Mouse (Mus musculus) embryo, embryonic 11.5 days (tissue): Measurements from ENCODE around the gene B3galnt2.
"Not testable (repeated sequence)": the region's sequence is repeated elsewhere in the genome, so short reads cannot be mapped to it uniquely, and the experiment has no call there.

Source experiments
- DNase-seq: peaks from one replicate; pipeline ENCODE4 v3.0.0-alpha.2; 2012; ENCODE audit warnings: low read depth, low spot score

Gene B3galnt2

DNA sequence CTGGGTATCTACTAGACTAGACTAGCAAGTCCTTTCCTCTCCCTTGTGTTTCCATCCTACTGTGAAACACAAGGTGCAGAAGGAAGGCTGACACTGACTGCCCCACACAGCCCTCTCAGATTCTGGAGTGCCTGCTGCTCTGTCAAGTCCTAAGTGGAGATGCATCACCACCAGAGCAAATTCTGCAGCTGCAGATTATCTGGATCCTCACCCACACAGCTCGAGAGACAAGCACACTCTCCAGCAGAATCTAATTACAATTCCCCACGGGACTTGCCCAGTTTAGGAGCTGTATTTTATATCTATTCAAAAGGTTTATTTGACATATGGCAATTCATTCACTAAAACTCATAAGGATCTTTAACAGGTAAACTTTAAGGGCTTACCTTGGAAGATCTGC, 51.8 kb downstream of the B3galnt2 start:
- DNase-seq: no peak

DNA sequence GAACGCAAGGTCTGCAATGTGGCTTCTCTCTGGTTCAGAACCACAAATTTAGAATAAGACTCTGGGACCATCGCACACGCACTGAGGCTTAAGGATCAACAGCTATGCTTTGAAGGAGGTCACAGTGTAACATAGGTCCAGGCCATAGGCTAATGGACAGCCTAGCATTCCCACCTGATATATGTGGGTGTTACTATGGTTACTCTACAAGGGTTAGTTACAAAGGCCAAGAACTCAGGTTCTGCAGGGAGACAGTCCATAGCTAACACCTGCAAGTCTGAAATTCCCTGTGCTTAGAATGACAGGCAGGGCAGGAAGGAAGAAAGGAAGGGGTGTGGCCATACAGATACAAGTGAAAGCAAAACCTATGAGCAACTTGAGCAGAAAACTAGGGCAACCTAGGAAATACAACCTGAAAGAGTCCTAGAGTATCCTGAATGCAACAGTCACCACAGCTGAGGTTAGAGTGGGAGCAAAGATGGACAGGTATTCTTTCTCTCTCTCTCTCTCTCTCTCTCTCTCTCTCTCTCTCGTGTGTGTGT, 57.3 kb downstream of the B3galnt2 start:
- no peak for DNase-seq

DNA sequence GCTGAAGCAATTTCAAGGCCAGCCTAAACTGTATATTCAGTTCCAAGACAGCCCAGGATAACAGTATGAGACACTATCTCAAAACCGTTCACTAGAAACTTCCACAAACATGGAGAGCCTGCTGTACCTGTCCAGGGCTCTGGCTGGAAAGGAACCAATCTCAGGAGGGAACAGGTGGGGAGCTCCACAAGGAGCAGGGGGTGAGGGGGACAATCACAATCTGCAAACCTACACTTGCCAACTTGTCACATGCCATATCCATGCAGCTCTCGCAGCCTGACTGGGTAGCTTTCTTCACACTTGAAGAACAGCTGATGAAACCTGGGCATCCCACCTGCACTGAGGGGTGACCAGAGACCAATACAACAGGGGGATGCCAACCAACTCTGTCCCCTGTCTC, 59.7 kb downstream of the B3galnt2 start:
- DNase-seq: no peak

DNA sequence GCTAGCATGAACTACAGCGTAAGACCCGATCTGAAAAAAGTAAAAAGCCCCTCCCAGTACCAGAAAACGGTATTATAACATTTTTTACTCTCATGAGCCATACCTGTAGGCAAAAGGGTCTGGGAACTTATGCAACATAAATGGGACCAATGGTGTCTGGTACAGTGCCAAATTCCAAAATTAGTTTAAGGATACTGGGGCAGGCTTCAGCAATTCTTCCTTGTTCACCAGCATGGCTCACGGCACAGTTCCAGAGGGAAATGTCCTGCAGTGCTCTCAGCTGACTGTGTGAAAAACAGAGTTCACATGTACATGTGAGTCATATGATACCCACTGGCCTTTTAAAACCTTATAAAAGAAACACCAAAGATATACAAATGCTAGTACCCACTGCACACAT, 60.3 kb downstream of the B3galnt2 start:
- DNase-seq: no peak

DNA sequence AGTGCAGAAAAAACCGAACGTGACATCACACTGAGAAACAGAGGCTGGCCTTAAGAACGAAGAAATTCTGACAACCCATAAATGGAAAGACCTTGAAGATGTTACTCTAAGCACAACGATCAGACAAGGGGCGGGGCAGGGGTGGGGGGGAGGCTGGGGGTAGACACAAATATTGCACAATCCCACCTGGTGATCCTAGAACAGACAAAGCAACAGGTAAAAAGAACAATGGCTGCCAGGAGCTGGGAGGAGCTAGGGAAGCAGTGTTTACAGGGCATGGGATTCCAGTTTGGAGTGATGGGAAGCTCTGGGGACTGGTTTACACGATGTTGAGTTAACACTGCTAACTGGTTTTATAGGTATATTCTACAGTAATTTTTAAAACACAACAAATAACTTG, 61.3 kb downstream of the B3galnt2 start:
- DNase-seq: no peak

DNA sequence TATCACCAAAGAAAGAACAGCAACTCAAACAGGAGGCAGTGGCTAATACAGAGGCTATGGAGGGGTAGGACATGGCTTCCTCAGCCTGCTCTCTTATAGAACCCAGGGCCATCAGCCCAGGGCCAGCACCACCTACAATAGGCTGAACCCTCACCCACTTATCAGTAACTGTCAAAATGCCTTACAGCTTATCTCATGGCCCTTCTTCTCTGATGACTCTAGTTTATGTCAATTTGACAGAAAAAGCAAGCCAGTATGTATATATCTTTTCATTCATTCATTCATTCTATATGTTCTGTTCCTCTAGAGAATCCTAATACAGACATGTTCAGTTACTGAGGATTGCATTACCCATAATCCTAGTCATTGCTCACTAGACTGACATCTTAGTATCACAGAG, 64.0 kb downstream of the B3galnt2 start:
- DNase-seq: no peak

DNA sequence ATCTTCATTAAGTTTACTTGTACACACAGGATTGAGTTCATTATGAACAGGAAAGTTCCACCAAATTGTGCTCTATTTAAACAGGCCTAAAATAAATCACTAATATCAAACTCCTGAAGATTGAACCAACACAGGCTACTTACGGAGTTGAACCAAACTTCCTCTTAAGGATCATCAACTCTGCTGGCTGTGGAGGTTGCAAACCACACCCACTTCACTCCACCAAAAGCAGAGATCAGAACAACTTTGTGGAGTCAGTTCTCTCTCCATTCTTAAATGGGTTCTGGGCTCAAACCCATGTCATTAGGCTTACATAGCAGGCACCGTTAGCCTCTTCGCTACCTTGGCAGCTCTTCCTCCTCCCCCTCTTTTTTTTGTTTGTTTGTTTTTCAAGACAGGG, 64.6 kb downstream of the B3galnt2 start:
- no peak for DNase-seq

DNA sequence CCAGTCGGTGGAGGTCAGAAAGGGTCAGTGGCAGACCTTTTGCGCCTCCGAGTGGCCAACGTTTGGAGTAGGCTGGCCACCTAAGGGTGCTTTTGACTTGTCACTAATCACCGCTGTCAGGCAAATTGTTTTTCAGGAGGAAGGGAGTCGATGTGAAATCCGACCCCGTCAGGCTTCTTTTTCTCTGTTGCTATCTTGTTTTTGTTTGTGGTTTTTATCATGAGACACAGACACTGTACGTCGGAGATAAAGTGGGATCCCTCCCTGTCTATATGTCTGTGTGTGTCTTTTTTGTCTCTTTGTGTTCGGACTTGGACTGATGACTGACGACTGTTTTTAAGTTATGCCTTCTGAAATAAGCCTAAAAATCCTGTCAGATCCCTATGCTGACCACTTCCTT, 67.1 kb downstream of the B3galnt2 start:
- DNase-seq: not testable (repeated sequence)

DNA sequence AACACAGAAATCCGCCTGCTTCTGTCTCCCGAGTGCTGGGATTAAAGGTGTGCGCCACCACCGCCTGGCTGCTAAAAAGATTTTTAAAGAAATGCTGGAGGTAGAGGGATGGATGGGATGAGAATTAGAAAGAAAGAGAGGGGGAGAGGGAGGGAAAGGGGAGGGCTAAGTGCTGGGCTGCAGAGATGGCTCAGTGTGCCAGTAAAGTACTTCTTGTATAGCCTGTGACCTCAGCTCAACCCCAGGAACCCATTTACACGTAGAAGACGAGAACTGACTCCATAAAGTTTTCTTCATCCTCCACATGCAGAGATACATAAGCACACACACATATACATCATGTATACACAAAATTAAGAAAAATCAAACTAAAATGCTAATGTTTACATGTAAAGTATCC, 71.3 kb downstream of the B3galnt2 start:
- DNase-seq: no peak

DNA sequence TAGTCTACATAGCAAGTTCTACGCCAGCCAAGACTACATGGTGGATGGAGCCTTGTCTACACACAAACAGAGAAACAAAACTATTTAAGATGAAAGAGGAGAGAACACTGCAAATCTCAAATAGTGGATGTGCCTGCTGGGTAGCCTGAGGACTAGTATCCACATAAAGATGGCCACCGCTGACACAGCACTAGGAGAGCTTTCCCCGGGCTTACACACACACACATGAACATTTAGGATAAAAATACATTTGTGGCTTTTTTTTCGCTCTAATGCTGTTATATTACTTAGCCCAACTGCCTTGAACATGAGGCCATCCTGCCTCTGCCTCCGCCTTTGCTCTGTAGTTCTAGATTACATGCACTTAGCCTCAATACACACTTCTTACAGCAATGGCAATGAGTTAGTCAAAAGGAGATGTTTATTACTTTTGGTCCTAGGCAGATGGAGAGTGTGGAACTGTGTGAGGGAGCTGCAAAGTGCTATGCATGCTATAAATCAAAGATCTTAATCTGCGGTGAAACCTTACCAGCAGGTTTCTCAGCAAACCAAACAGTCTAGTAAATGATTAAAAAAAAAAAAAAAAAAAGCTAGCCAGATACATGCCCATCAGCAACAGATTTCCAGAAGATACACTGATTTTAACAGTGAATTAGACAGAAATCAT, 72.0 kb downstream of the B3galnt2 start:
- DNase-seq: no peak

DNA sequence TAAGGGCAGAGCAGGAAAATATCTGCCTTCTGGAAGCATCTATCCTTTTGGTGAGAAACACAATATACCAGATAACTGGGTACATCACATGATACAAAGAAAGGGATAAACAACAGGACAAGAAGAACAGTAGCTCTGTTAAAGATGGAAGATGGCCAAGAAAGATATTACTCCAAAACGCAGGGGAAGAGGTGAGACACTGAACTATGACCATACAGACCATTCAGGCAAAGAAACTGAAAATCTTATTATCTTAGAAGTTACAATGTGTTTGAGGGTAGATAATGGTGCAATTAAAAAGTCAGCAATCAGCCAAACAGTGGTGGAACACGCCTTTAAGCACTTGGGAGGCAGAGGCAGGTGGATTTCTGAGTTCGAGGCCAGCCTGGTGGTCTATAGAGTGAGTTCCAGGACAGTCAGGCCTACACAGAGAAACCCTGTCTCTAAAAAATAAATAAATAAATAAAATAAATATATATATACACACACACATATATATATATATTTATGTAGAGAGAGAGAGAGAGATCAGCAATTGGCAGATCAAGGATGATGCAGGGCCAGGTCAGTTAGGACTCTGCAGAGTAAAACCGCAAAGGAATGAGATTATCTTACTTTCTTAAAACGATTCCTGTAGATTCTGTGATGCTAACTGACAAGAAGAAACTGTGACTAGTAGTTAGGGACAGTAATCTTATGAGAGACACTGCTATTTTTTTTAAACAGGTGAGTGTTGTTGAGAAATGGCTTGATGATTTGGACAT, 79.2 kb downstream of the B3galnt2 start:
- DNase-seq: no peak

DNA sequence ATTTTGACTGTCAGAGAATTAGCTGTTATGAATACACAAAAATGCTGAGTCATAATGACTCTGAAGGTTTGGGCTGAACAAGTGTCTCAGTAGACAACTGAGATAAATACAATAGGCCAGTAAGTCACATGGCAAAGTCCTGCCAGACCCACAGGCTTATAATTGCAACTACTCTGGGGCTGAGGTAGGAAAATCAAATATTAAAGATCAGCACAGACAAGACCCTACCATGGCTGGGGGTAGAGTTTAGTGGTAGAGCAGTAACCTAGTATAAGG, 79.7 kb downstream of the B3galnt2 start:
- DNase-seq: no peak

DNA sequence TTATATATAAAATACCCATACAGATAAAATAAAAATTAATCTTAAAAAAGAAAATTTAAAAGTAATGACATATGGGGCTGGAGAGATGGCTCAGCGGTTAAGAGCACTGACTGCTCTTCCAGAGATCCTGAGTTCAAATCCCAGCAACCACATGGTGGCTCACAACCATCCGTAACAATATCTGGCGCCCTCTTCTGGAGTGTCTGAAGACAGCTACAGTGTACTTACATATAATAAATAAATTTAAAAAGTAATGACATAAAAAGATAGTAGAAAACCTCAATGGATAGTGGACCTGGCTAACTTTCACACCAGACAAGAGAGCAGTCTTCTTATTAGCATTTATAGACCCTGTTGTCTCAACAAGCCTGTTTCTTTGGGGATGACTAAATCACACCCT, 81.1 kb downstream of the B3galnt2 start:
- DNase-seq: not testable (repeated sequence)

DNA sequence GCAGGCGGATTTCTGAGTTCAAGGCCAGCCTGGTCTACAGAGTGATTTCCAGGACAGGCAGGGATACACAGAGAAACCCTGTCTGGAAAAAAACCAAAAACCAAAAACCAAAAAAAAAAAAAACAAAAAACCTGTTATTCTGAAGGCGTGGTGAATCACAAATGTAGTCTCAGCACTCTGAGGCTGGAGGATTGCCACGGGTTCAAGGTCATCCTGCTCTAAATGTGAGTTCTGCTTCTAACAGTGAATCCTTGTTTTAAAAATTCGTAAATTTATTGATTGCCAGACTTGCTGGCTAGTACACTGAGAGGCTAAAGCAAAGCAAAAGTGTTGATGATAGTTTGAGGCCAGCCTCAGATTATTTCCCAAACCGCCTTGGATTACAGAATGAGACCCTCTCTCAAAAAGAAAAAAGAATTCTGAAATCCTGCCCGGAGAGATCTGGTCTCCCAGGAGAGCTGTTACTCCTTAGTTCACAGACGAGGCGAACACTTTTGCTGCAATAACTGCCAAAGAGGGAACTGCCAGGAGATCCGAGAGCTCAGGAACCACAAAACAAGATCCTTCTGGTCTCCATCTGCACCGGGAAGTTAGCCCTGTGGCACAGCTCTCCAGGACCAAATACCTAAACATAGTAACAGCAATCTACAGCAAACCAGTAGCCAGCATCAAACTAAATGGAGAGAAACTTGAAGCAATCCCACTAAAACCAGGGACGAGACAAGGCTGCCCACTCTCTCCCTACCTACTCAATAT, 81.8 kb downstream of the B3galnt2 start:
- no peak for DNase-seq

DNA sequence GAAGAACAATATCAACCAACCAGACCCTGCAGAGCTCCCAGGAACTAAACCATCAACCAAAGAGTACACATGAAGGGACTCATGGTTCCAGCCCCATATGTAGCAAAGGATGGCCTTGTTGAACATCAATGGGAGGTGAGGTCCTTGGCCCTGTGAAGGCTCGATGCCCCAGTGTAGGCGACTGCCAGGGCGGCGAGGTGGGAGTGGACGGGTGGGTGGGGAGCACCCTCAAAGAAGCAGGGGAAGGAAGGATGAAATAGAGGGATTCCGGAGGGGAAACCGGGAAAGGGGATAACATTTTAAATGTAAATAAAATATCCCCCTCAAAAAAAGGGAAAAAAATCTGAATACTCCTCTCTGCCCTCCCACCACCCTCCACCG, 84.6 kb downstream of the B3galnt2 start:
- no peak for DNase-seq

DNA sequence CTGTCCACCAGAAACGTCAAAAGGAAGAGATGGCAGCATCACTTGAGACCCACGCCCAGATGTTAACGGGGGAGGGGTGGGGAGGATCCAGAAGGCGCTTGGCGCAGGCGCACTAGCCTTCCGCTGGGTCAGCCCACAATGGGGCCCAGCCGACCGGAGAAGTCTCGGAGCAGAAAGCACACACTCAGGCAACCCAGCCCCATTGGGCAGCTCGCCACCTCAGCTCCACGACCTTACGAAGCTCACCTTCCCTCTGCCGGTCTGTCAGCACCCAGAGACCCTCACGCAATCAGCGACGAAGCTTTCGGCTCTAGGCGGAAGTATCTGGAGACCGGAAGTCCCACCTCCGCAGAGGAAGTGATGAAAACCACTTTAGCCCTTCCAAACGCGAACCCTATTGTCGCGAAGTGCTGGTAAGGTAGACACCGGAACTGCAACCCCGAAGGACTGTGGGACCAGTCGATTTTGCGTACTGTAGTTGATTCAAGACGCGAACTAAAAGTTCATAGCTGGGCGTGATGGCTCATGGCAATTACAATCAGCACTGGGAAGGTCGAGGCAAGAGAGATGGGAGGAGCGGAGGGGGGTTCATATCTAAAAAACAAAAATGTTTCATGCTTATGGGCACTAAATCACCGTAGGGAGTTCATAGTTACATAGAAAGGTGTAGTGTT, 85.2 kb downstream of the B3galnt2 start, which contains the start of gene Tbce:
TSS of gene Tbce (minus strand) at position 347 of the 674 bp plus-strand sequence.
- DNase-seq: peak; percentile 84

DNA sequence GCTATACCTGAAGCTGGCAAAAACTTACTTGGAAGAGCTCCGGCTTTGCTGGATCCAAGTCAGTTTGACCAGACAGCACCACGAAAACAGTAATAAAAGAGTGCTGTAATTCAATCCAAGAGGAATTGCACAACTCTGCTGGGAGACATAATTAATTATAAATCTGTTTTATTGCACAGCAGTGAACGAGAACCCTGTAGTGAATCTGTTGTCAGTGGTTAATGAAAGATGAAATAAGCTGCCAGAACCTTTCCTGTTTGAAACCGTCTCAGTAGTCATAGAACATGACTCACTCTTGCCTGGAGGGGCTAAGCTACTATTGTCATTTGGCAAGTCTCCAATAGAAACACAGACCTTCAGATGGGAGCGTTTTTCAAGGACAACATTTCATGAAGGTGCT, 85.9 kb downstream of the B3galnt2 start:
- DNase-seq: no peak

DNA sequence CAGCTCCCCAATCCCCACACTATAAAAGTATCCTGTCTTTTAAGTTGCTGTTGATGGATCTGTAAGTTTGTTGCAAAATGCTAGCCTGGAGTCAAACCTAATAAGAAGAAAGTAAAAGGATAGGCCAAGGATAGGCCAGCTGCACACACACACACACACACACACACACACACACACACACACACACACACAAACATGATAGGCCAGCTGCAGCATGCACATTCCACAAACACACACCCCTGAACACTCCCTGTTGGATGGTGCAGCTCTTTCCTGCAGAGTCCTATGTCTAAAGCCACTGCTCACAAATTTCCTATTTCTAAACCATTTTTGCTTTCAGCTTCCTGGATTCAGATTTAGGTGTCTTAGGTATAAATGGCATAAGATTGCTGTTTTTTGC, 89.6 kb downstream of the B3galnt2 start:
- DNase-seq: no peak

DNA sequence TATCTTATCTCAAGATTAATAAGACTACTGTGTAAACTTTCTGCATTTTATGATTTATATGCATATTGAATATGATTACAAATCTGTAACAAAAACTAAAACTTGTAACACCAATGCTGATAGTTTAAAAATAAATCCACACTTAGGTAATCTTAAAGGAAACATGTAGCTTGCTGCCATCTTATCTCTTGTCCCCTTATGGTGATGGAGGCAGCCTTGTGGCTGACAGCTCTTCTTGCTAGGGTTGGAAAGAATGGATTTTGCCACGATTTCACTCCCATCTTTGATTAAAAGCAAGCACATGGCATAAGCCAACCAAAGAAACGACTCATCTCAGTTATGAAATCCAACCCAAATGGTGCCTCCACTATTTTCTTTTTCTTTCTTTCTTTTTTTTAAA, 90.3 kb downstream of the B3galnt2 start:
- DNase-seq: no peak
